Mouse (Mus musculus) hindbrain, postnatal 0 days (tissue): ENCODE data around the gene Rapgef5. TPM values are rescaled to one million over a fixed set of nuclear protein-coding genes. Genes with fewer than 3 reads are reported as not detected.

Source experiments
- ATAC-seq: fragments of 200-750 bp; cut with Nextera tagmentation; 2 replicates; pipeline ENCODE4 v1.8.0; 2017; ENCODE audit warnings: mild to moderate bottlenecking, moderate TSS enrichment, moderate library complexity
- DNase-seq: peaks from one replicate; pipeline ENCODE4 v3.0.0-alpha.2; 2015; ENCODE audit warnings: low spot score
- H3K27ac ChIP-seq: fragments of 300-500 bp; sonication (generic); 2 replicates; pipeline ENCODE4 v1.5.1; 2014; ENCODE audit warnings: mild to moderate bottlenecking
- H3K27me3 ChIP-seq: fragments of 300-500 bp; sonication (generic); 2 replicates; pipeline ENCODE4 v1.6.1; 2014; ENCODE audit warnings: low read length, mixed read lengths; ENCODE audit not compliant: insufficient read depth
- H3K36me3 ChIP-seq: fragments of 300-500 bp; sonication (generic); 2 replicates; pipeline ENCODE4 v1.6.1; 2014; ENCODE audit warnings: low read length, mixed read lengths; ENCODE audit not compliant: insufficient read depth
- H3K4me1 ChIP-seq: fragments of 300-500 bp; sonication (generic); 2 replicates; pipeline ENCODE4 v1.6.1; 2014; ENCODE audit warnings: antibody characterized with exemption, low read length, mixed read lengths; ENCODE audit not compliant: insufficient read depth
- H3K4me2 ChIP-seq: fragments of 300-500 bp; sonication (generic); 2 replicates; pipeline ENCODE4 v1.6.1; 2014; ENCODE audit warnings: low read depth, mild to moderate bottlenecking, low read length, moderate library complexity, mixed read lengths
- H3K4me3 ChIP-seq: fragments of 300-500 bp; sonication (generic); 2 replicates; pipeline ENCODE4 v1.5.1; 2014; ENCODE audit warnings: low read length
- H3K9ac ChIP-seq: fragments of 300-500 bp; sonication (generic); replicated peaks from 2 replicates; pipeline ENCODE4 v1.6.1; 2014; ENCODE audit warnings: mild to moderate bottlenecking, low read length, moderate library complexity, mixed read lengths
- H3K9me3 ChIP-seq: fragments of 300-500 bp; sonication (generic); 2 replicates; pipeline ENCODE4 v1.6.1; 2016; ENCODE audit warnings: low read length, mixed read lengths
- CTCF ChIP-seq: IDR thresholded peaks from 2 replicates; pipeline ENCODE4 v1.5.1; 2016; ENCODE audit warnings: antibody characterized with exemption, control low read depth, low read depth
- WGBS: fragments of 180-500 bp; shearing (Covaris S2); extraction: QIAGEN DNeasy Blood & Tissue Kit; methylation state at CpG from one replicate; pipeline ENCODE4 v1.1.7; 2014; 5-methylcytosine and 5-hydroxymethylcytosine counted together
- polyA plus RNA-seq: library from polyadenylated mRNA; unstranded; fragments of >200 nt; fragmentation: Nextera tagmentation; extraction: Ambion mirVana; gene quantifications from 2 replicates; pipeline ENCODE4 v1.2.1, GENCODE M21; 2015
- total RNA-seq: library from RNA; depleted of rRNA; stranded (reverse); fragments of >200 nt; gene quantifications from 2 replicates; pipeline ENCODE4 v1.2.3, GENCODE M21; 2014

Gene Rapgef5
- total and polyA plus RNA-seq, 2 experiments from 2014 or later = 25.5 to 38.4 TPM

- H3K27ac ChIP-seq = no peak overlapping the region
- no peak for ATAC-seq
- no peak for DNase-seq
- H3K36me3 ChIP-seq = no peaks in the 10 kb centered on the region
- H3K27me3 ChIP-seq = no peaks in the 10 kb centered on the region
- no peaks in the 10 kb centered on the region for H3K4me1 ChIP-seq
- H3K9me3 ChIP-seq = no peaks in the 10 kb centered on the region
- H3K9ac ChIP-seq = no peak overlapping the region
- TF ChIP-seq CTCF = no peak
- H3K4me2 ChIP-seq = no peak overlapping the region
- 89% methylated on average over 4 of the region's 4 CpGs for WGBS
- H3K4me3 ChIP-seq = no peak overlapping the region
Observed at GRCm38 (mm10) chr12:117676265-117676664, 160.0 kb downstream of the Rapgef5 start.

DNA sequence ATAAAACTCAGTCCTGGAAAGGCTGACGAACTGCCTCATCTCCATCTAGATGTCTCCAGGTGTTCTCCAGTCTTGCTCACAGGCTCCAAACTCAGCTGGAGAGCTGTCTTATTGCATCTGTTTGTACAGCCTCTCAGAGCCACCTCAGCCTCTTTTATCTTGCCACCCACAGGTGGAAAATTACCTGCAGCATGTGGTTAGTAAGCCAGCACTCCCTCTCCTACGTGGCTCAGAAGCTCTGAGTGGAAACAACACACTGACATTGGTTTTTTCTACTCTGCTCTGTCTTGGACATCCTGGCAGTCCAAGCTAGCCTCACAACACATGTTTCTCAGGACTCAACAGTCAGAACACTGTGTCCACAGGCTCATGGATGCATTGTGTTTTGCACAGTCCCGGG, 162.6 kb downstream of the Rapgef5 start:
- H3K9ac ChIP-seq = no peak overlapping the region
- WGBS = 70% methylated on average over 3 of the region's 3 CpGs
- no peak overlapping the region for H3K4me2 ChIP-seq
- no peaks in the 10 kb centered on the region for H3K9me3 ChIP-seq
- DNase-seq (no peak), ATAC-seq (no peak)
- no peaks in the 10 kb centered on the region for H3K4me1 ChIP-seq
- H3K4me3 ChIP-seq = no peak overlapping the region
- H3K27ac ChIP-seq = no peak overlapping the region
- H3K27me3 ChIP-seq = no peaks in the 10 kb centered on the region
- H3K36me3 ChIP-seq = no peaks in the 10 kb centered on the region
- TF ChIP-seq CTCF = no peak

DNA sequence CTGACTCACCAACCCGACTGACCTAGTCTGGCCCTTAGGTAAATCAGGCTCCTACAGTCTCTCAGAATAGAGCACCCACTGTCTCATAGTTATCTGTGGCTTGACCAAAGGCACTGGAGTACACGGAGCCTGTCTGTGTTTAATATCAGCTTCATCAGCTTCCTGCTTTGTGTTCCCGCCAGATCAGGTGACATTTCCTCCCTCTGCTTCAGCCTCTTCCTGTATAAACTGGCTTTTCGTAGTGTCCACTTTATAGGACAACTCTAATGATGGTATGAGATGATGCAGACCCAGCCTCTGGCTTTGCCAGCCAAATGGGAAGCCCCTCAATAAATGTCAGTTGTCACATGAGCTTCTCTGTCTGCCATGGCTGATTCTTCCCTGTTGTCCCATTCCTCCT, 163.5 kb downstream of the Rapgef5 start:
- Histone ChIP-seq H3K4me2 (no peak overlapping the region), H3K4me3 (no peak overlapping the region), H3K9ac (no peak overlapping the region), H3K4me1 (peaks cover 6% of the 10 kb centered on the region), H3K27ac (no peak overlapping the region), H3K27me3 (no peaks in the 10 kb centered on the region), H3K36me3 (no peaks in the 10 kb centered on the region), H3K9me3 (no peaks in the 10 kb centered on the region)
- no peak for ATAC-seq
- no peak for TF ChIP-seq CTCF
- 81% methylated on average over 4 of the region's 4 CpGs for WGBS
- no peak for DNase-seq

- DNase-seq = no peak
- WGBS = 87% methylated on average over 4 of the region's 4 CpGs
- Histone ChIP-seq H3K9ac (no peak overlapping the region), H3K4me3 (no peak overlapping the region), H3K36me3 (no peaks in the 10 kb centered on the region), H3K9me3 (no peaks in the 10 kb centered on the region), H3K27ac (no peak overlapping the region), H3K4me2 (no peak overlapping the region), H3K27me3 (no peaks in the 10 kb centered on the region), H3K4me1 (peaks cover 7% of the 10 kb centered on the region)
- no peak for TF ChIP-seq CTCF
- no peak for ATAC-seq
Observed at GRCm38 (mm10) chr12:117681273-117681672, 165.0 kb downstream of the Rapgef5 start.

DNA sequence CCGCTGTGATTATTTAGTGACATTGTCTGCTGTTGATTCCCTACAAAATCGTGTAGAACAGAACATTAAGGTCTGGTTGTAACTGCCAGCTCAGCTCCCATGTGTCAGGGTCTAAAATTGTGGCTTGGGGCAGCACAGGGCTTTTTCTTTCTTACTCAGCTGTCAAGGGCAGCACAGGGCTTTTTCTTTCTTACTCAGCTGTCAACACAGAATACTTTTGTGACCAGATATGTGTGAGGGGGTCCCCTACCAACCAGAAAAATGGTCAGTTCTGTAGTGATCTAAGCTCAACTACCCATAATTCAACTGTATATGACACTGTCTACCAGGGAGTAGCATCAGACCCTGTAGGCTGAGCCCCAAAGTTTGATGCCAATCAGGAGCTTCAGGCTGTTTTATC, 167.1 kb downstream of the Rapgef5 start:
- H3K9me3 ChIP-seq = no peaks in the 10 kb centered on the region
- H3K27me3 ChIP-seq = no peaks in the 10 kb centered on the region
- H3K36me3 ChIP-seq = no peaks in the 10 kb centered on the region
- no peak for TF ChIP-seq CTCF
- DNase-seq (no peak), ATAC-seq (no peak)
- peaks cover 7% of the 10 kb centered on the region for H3K4me1 ChIP-seq
- no peak overlapping the region for H3K4me2 ChIP-seq
- H3K4me3 ChIP-seq = no peak overlapping the region
- WGBS = 61% methylated on average over 2 of the region's 2 CpGs
- no peak overlapping the region for H3K9ac ChIP-seq
- no peak overlapping the region for H3K27ac ChIP-seq

- H3K27ac ChIP-seq = no peak overlapping the region
- no peaks in the 10 kb centered on the region for H3K9me3 ChIP-seq
- no peak overlapping the region for H3K4me3 ChIP-seq
- H3K36me3 ChIP-seq = no peaks in the 10 kb centered on the region
- no peak overlapping the region for H3K9ac ChIP-seq
- no peak overlapping the region for H3K4me2 ChIP-seq
- ATAC-seq = no peak
- H3K27me3 ChIP-seq = no peaks in the 10 kb centered on the region
- 25% methylated on average over 3 of the region's 3 CpGs for WGBS
- no peak for TF ChIP-seq CTCF
- no peak for DNase-seq
- peaks cover 7% of the 10 kb centered on the region for H3K4me1 ChIP-seq
Observed at GRCm38 (mm10) chr12:117683984-117684383, 167.7 kb downstream of the Rapgef5 start.

DNA sequence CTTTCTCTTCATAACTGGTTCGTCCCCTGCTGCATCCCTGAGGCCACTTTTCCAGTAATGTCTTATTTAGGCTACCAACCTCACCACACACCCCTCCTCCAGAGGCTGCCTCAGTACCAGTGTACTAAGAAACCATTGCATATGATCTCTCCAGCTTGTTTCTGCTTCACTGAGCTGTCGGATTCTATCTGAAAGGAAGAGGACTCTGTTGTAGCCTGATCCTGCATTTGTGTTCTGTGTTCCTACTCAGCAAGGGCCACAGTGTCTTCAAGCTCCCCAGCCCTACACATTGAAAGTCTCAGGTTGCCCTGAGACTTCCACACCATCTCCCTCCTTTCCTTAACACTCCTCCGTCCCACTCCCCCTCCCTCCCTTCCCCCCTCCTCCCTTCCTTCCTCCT, 168.5 kb downstream of the Rapgef5 start:
- Histone ChIP-seq H3K27ac (no peak overlapping the region), H3K4me2 (no peak overlapping the region), H3K9ac (no peak overlapping the region), H3K36me3 (no peaks in the 10 kb centered on the region), H3K9me3 (no peaks in the 10 kb centered on the region), H3K4me1 (peaks cover 7% of the 10 kb centered on the region), H3K27me3 (no peaks in the 10 kb centered on the region), H3K4me3 (no peak overlapping the region)
- no peak for DNase-seq
- no peak for TF ChIP-seq CTCF
- no peak for ATAC-seq
- WGBS = 33% methylated on average over 3 of the region's 3 CpGs

DNA sequence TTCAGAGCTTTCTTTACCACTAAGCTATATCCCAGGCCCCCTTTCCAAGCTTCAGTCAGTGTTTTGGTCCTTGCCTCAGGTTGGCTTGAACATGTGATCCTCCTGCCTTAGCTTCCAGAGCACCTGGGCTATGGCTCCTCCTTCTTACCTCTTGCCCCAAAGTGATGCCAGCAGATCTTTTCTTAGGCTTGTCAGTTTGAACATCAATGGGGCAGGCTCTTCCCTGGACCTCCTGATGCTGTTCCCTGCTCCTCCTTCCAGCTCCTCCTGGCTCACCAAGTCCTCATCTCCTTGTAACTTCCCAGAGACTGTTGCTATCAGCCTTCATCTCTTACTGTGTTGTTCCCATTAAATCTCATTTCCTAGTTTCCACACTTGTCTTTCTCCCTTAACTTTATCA, 169.1 kb downstream of the Rapgef5 start:
- H3K4me1 ChIP-seq = peaks cover 7% of the 10 kb centered on the region
- no peak overlapping the region for H3K9ac ChIP-seq
- no peak for TF ChIP-seq CTCF
- ATAC-seq = no peak
- no peaks in the 10 kb centered on the region for H3K36me3 ChIP-seq
- H3K4me2 ChIP-seq = no peak overlapping the region
- no peak overlapping the region for H3K27ac ChIP-seq
- no peaks in the 10 kb centered on the region for H3K27me3 ChIP-seq
- H3K4me3 ChIP-seq = no peak overlapping the region
- H3K9me3 ChIP-seq = no peaks in the 10 kb centered on the region
- DNase-seq = no peak
